Mouse (Mus musculus): ENCODE data around the gene Stub1. TPM values are rescaled to one million over a fixed set of nuclear protein-coding genes. Genes with fewer than 3 reads are reported as not detected.
"Not testable (repeated sequence)": the region's sequence is repeated elsewhere in the genome, so short reads cannot be mapped to it uniquely, and the experiment has no call there.

Stub1 gene
- polyA plus RNA-seq (2012; rRNA removed) = 209 and 230 TPM in 2 replicates

DNA sequence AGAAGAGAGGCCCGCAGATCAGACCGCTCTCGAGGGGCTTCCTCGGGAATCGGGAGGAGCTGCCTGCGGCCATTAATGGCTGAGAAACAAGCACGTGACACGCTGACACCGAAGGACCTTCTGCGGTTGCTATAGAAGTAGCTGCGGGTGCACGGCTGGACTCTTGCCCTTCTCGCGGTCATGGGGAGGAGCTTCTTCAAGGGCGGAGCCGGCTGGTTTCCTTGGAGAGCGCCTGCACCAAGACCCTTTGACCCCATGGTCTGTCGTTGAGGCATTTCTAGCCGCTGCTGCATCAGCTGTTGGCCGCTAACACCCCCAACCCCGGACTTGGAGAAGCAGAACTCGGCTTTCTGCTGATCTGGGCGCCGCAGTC, at the start of gene Stub1:
Stub1 (minus strand) TSS at position 114 of the 373 bp plus-strand sequence.
- no peak for DNase-seq (ENCODE audit: low spot score)

DNA sequence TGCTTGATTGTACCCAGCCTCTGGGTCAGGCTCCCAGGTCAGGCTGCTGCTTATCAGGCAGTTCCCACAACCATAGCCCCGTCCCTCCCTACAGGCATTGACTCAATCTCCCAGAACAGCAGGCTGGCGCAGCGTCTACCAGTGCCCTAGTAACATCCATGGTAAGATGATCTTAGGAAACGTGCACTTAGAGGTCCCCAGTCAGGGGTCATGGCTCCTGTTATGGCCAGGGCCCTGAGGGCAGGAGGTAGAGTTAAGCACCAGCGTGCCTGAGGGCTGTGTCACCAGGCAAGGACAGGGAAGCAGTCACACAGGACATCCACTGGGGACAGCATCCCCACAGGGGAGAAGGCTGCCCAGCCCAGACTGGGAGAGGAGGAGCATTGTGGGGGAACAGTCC, 49.1 kb upstream of the Stub1 start:
- DNase-seq (ENCODE audit: low spot score) = no peak

GRCm38 (mm10) chr17:25881691-25882090, 48.5 kb upstream of the Stub1 start:
- no peak for DNase-seq (ENCODE audit: low spot score)

- no peak for DNase-seq (ENCODE audit: low spot score)
Observed at GRCm38 (mm10) chr17:25880913-25881641, 47.9 kb upstream of the Stub1 start.

DNA sequence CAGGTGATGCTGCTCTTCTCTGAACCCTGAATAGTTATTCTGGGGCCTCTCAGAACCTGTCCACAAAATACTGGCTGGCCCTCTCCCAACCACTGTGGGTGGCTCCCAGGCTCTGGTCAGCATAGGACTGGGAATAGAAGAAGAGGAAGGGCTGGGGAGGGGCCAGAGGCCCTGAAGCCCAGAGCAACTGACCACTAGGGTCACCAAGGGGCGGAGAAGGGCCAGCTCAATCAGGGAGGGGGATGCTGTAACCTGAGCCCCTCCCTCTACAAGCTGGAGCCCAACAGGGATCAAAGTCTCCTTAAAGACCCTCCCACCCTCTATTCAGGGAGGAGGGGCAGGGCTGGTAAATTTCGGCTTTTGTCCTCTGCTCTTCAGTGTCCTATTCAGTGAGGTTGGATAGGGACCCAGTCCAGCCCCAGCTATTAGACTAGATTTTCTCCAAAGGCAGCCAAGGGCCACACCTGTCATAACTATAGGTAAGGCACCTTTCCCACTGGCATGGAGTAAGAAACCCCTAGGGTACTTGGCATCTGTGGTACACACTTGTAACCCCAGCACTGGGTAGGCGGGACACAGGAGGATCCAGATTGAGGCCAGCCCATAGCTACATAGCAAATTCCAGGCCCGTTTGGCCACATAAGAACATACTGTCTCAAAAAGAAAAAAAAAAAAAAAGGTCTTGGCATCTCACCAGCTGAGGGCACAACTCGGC, 47.1 kb upstream of the Stub1 start, which contains the start of gene Wfikkn1:
Wfikkn1 (minus strand) TSS at position 663 of the 715 bp plus-strand sequence.
- no peak for DNase-seq (ENCODE audit: low spot score)

DNA sequence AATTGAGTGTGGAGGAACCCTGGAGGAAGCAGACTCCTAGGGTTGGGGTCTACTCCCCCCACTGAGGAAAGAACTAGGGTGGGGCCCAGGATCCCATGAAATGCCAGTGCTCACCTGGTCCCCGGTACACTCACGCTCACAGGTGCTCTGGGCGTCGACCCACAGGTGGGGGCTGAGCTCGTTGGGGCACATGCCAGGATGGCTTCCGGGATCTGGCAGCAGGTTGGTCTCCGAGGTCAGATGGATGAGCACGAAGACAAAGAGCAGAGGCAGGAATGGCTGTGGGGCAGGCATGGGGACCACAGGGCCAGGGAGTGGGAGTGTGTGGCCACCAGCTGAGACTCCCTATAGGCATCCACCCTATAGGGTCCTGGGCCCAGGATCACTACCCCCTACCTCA, 46.5 kb upstream of the Stub1 start:
- DNase-seq (ENCODE audit: low spot score) = no peak

GRCm38 (mm10) chr17:25879261-25879660, 46.1 kb upstream of the Stub1 start:
- no peak for DNase-seq (ENCODE audit: low spot score)

DNA sequence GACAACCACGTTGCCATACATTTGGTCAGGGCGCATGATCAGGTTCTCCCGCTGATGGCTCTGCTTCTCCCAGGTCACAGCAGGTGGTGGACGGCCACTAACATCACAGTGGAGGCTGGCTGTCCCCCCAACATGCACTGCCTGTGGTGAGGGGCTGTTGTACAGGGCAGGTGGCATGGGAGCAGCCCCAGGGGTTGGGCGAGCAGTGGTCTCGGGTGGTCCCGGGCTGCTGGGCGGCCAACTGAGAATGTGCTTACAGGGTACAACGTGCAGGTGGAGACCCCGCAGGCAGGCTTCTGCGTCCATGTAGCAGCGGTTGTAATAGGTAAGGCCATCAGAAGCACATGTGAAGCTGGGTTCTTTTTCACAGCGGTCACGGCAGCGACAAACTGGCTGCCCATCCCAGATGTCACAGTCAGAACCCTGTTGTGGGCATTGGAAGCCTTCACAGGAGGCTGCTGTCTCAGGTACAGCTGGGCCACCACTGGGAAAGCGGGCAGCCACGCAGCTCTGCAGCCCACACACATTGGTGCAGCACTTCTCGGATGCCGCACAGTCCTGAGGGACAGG, 45.5 kb upstream of the Stub1 start:
- no peak for DNase-seq (ENCODE audit: low spot score)

GRCm38 (mm10) chr17:25877741-25878610, 44.8 kb upstream of the Stub1 start:
- DNase-seq (ENCODE audit: low spot score) = no peak

DNA sequence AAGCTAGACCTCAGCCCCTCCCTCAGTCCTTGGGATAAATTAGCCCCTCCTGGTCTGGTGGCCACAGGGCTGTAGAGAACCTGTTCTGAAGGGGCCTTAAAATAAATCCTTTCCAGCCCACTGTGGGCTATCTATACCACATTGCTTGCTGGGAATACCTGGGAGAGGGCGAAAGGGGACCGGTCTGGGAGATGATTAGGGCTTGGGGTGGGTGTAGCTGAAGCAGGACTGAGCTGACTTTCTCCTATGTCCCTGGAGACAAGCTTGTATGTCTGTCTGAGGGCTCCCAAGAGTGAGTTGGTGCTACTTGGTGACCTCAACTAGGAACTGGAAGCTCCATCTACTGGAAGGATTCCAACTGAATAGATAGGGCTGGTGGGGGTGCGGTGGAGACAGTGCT, 43.8 kb upstream of the Stub1 start:
- no peak for DNase-seq (ENCODE audit: low spot score)

- DNase-seq (ENCODE audit: low spot score) = no peak
Observed at GRCm38 (mm10) chr17:25876347-25876915, 43.2 kb upstream of the Stub1 start.

GRCm38 (mm10) chr17:25875171-25876136, 42.2 kb upstream of the Stub1 start:
- peak; percentile 83 for DNase-seq (ENCODE audit: low spot score)

- peak; percentile 96 for DNase-seq (ENCODE audit: low spot score)
Observed at GRCm38 (mm10) chr17:25874721-25875170, 41.5 kb upstream of the Stub1 start, which contains the start of gene Mettl26. TSS of gene Mettl26 (plus strand) at chr17:25875074.

GRCm38 (mm10) chr17:25874148-25874720, 41.0 kb upstream of the Stub1 start:
- no peak for DNase-seq (ENCODE audit: low spot score)

GRCm38 (mm10) chr17:25873405-25874147, 40.4 kb upstream of the Stub1 start:
- DNase-seq (ENCODE audit: low spot score) = no peak

DNA sequence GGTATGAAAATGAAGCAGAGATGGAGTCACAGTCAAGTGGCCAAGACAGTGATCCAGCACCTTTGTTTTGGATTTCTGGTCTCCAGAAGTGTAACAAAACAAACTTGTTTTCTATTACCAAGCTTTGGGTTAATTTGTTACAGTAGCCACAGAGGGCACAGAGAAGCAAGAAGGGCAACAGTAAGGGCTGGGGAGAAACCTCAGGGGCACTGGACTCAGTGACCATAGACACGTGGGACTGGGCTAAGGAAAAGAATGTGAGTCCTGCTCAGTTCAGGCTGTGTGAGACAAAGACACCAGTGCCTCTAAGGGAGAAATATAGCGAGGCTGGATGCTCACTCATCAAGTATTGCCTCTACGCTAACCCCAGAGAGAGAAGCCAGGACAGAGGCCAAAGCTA, 39.5 kb upstream of the Stub1 start:
- no peak for DNase-seq (ENCODE audit: low spot score)

- not testable (repeated sequence) for DNase-seq (ENCODE audit: low spot score)
Observed at GRCm38 (mm10) chr17:25871566-25871965, 38.4 kb upstream of the Stub1 start.

- DNase-seq (ENCODE audit: low spot score) = no peak
Observed at GRCm38 (mm10) chr17:25869954-25870353, 36.8 kb upstream of the Stub1 start.

- no peak for DNase-seq (ENCODE audit: low spot score)
Observed at GRCm38 (mm10) chr17:25869498-25869897, 36.3 kb upstream of the Stub1 start.
